8 mouse cellular contexts compared by ENCODE assay signal in the genomic region with DNA sequence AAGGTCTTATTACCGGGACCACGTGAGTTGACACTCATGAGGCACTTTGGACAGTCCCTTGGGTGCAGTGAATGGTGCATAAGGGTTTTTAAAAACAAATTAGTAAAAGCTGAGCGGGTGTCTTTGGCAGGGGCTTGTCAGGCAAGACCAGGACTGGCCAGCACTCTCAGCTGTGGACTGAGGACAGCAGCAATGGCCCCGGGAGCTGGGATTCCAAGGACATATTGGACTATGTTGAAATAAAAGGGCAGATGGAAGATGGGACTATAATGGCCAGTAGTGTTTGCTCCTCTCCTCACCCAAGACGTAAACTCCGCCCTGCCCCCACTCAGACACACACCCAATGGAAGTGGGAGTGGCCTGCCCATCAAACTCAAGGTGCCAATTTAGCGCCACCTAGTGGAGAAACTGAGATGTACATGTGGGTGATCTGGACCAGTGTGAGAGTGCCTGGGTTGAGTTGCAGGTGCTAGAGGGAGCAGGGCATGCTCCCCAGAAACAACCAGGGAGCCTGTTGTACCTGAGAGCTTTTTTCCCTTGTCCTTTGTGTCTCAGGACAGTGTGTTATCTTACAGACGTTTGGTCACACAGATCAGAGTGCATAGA.
A peak's percentile ranks its signal among the peaks of the same experiment; 100 is the strongest.
DNase-seq lines count a peak whose midpoint lies in the region; ATAC-seq and TF ChIP-seq lines count a peak whose summit lies in the region.

No protein-coding gene starts in this region.

- 22% methylated on average over 8 of the region's 8 CpGs for WGBS in heart, embryonic 11.5 days (ENCODE audit: insufficient replicate concordance)
- 21% methylated on average over 8 of the region's 8 CpGs for WGBS in hindbrain, postnatal 0 days

- ATAC-seq in heart, embryonic 11.5 days (replicated peaks; ENCODE audit: insufficient number of reproducible peaks, low FRiP score, low TSS enrichment): no peak
- ATAC-seq in hindbrain, postnatal 0 days: peak; percentile 65
- ATAC-seq in megakaryocyte-erythroid progenitor cell, adult 5-6 weeks (replicated peaks; ENCODE audit: low FRiP score, low TSS enrichment, poor library complexity, severe bottlenecking): peak; percentile 77

- H3K9ac ChIP-seq in heart, embryonic 11.5 days (ENCODE audit: low read depth, low read length): no peak overlapping the region
- no peak overlapping the region for H3K9ac ChIP-seq in hindbrain, postnatal 0 days (replicated peaks; ENCODE audit: low read length)

- H3K4me3 ChIP-seq in heart, embryonic 11.5 days (ENCODE audit: low read depth, low read length): no peak overlapping the region
- H3K4me3 ChIP-seq in hindbrain, postnatal 0 days (ENCODE audit: low read length): no peak overlapping the region

- DNase-seq in heart, adult 8-10 months (ENCODE audit: low spot score): peak; percentile 12
- peak; percentile 81 for DNase-seq in brain, adult 2 months (ENCODE audit: low read depth, low spot score)
- peak; percentile 2 for DNase-seq in fibroblast of lung, adult 2 months (ENCODE audit: low read depth)
- peak; percentile 86 for DNase-seq in hindbrain, postnatal 0 days (ENCODE audit: low spot score)
- DNase-seq in left cerebral cortex, adult 11 months (ENCODE audit: low spot score): peak; percentile 55
- DNase-seq in splenic B cell, adult 2 months (ENCODE audit: low read depth, low spot score): peak; percentile 58

- peak; percentile 93 for TF ChIP-seq CTCF in hindbrain, postnatal 0 days (IDR thresholded peaks at IDR 0.05; ENCODE audit: low read depth)

- no peaks in the 10 kb centered on the region for H3K9me3 ChIP-seq in heart, embryonic 11.5 days (replicated peaks; ENCODE audit: control insufficient read depth, low read length)
- no peaks in the 10 kb centered on the region for H3K9me3 ChIP-seq in hindbrain, postnatal 0 days (ENCODE audit: low read length)

- peaks cover 18% of the 10 kb centered on the region for H3K27me3 ChIP-seq in heart, embryonic 11.5 days (ENCODE audit: control insufficient read depth, insufficient read depth, low read length)
- 0 out of 2 replicates have a peak, but pooled peaks cover 3% of the 10 kb centered on the region for H3K27me3 ChIP-seq in hindbrain, postnatal 0 days (ENCODE audit: insufficient read depth, low read length)
- no peaks in the 10 kb centered on the region for H3K27me3 ChIP-seq in splenic B cell, adult 2 months (ENCODE audit: control insufficient read depth, insufficient read depth, low read length, poor library complexity, severe bottlenecking)

- no peak overlapping the region for H3K4me2 ChIP-seq in heart, embryonic 11.5 days
- no peak overlapping the region for H3K4me2 ChIP-seq in hindbrain, postnatal 0 days (ENCODE audit: low read depth, low read length)

- no peaks in the 10 kb centered on the region for H3K36me3 ChIP-seq in heart, embryonic 11.5 days (ENCODE audit: control insufficient read depth, insufficient read depth, low read length)
- no peaks in the 10 kb centered on the region for H3K36me3 ChIP-seq in hindbrain, postnatal 0 days (ENCODE audit: insufficient read depth, low read length)
- H3K36me3 ChIP-seq in splenic B cell, adult 2 months (ENCODE audit: control insufficient read depth, insufficient read depth, low read length, poor library complexity, severe bottlenecking): no peaks in the 10 kb centered on the region

- H3K4me1 ChIP-seq in heart, embryonic 11.5 days (ENCODE audit: control insufficient read depth, insufficient read depth, low read length): no peaks in the 10 kb centered on the region; the same call in 1 of the 2 replicates
- peaks cover 6% of the 10 kb centered on the region; the same call in 1 of the 2 replicates for H3K4me1 ChIP-seq in hindbrain, postnatal 0 days (ENCODE audit: insufficient read depth, low read length)

- no peak overlapping the region for H3K27ac ChIP-seq in heart, embryonic 11.5 days (ENCODE audit: low read depth, low read length)
- H3K27ac ChIP-seq in hindbrain, postnatal 0 days: no peak overlapping the region

Comparison
In these comparisons a context has a peak if more than half of its experiments do, and no peak if none do; other contexts are left out.
1. DNase-seq: peak in every context shown above with its lines; median percentile 86 in hindbrain, postnatal 0 days; 81 in brain, adult 2 months; 58 in splenic B cell, adult 2 months; 55 in left cerebral cortex, adult 11 months; 12 in heart, adult 8-10 months; 2 in fibroblast of lung, adult 2 months.